Mouse (Mus musculus) lung, adult 2 months (tissue): Measurements from ENCODE around the gene Capns1.

Experiments used
- CTCF ChIP-seq: fragments of 200-500 bp; IDR thresholded peaks from 2 replicates; pipeline ENCODE4 v1.5.1; 2011; ENCODE audit warnings: mild to moderate bottlenecking, low read length, control low read depth; ENCODE audit not compliant: insufficient read depth
- POLR2A ChIP-seq: fragments of 200-500 bp; IDR thresholded peaks from 2 replicates; pipeline ENCODE4 v1.6.1; 2011; ENCODE audit warnings: low read depth, mild to moderate bottlenecking, control low read depth, low read length, borderline replicate concordance; ENCODE audit errors: extremely low read depth

DNA sequence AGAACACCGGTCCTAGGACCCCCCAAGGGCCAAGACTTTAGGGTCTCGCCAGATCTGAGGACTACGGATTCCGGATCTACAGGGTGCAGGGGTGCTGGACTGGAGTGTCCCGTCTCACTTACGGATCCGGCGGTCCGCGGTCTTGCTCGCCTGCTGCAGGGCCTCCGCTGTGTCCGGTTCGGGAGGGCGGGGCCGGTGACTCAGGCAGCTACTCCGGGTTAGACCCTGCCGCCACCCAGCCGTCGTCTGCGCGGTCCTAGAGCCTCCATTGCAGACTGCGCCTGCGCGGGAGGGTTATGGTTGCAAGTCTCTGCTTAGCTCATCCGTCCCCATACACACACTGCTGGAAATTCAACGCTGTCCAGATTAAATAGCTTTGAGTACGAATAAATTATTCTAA lies 3.7 kb downstream of the Capns1 start:
- TF ChIP-seq POLR2A (peak; percentile 90), CTCF (no peak)
